Mouse (Mus musculus): ENCODE measurements around the gene Pinlyp. TPM values are rescaled to one million over a fixed set of nuclear protein-coding genes. Genes with fewer than 3 reads are reported as not detected.

The Pinlyp gene
- polyA plus RNA-seq, 1 experiment from 2014 or later: not detected

DNA sequence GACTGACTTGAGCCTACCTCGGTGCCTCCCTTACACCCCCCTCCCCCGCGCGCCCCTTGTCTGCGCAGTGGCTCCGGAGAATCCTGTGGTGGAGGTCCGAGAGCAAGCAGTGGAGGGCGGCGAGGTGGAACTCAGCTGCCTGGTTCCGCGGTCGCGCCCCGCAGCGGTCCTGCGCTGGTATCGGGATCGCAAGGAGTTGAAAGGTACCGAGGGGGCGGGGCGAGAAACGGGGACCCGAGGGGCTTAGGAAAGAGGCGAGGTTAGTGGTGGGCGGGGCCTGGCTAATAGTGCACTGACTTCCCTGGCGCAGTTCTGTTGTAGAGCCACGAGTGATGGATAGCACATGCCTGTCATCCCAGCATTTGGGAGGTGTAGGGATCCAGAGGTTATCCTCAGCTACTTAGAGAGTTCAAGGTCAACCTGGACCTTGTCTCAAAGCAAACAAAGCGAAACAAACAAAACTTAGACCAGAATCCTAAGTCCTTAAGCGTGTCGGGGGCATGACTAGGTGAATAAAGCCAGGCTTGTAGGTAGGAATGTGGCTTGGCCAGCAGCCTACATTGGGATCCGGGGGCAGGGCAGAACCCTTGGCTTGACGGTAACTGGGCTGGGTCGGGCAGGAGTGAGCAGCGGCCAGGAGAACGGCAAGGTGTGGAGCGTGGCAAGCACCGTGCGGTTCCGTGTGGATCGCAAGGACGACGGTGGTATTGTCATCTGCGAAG, 45.9 kb downstream of the Pinlyp start:
- Histone ChIP-seq H3K27me3 (peaks cover 53% of the 10 kb centered on the region), H3K9ac (peak overlapping the region; percentile 59), H3K4me1 (peaks cover 23% of the 10 kb centered on the region), H3K27ac (no peak overlapping the region), H3K9me3 (no peaks in the 10 kb centered on the region), H3K4me2 (replicated peaks) (peak overlapping the region; percentile 69), H3K36me3 (peaks cover 3% of the 10 kb centered on the region; the same call in 1 of the 2 replicates), H3K4me3 (peak overlapping the region; percentile 44)
- 11% methylated on average over 43 of the region's 43 CpGs for WGBS
- ATAC-seq (ENCODE audit: low FRiP score, low read depth): peak; percentile 62; the same call in 1 of the 2 replicates

Other genes with a start within 250 kb of the Pinlyp start
- gene Zfp61, start 244.9 kb downstream of the Pinlyp start, polyA plus RNA-seq (2015; fragmentation: Nextera tagmentation; extraction: Ambion mirVana): 54.1 and 63.5 TPM in 2 replicates
- gene Zfp94, start 229.5 kb downstream of the Pinlyp start, polyA plus RNA-seq (2015; fragmentation: Nextera tagmentation; extraction: Ambion mirVana): 15.0 and 16.0 TPM in 2 replicates
- gene Tescl, start 212.2 kb downstream of the Pinlyp start, polyA plus RNA-seq (2015; fragmentation: Nextera tagmentation; extraction: Ambion mirVana): not detected in 2 replicates
- gene Lypd5, start 196.9 kb downstream of the Pinlyp start, polyA plus RNA-seq (2015; fragmentation: Nextera tagmentation; extraction: Ambion mirVana): not detected in 2 replicates
- gene Kcnn4, start 175.9 kb downstream of the Pinlyp start, polyA plus RNA-seq (2015; fragmentation: Nextera tagmentation; extraction: Ambion mirVana): 1.4 and 2.4 TPM in 2 replicates
- 24.5 and 25.1 TPM in 2 replicates for gene Smg9, start 146.5 kb downstream of the Pinlyp start, polyA plus RNA-seq (2015; fragmentation: Nextera tagmentation; extraction: Ambion mirVana)
- gene Irgc1, start 93.8 kb downstream of the Pinlyp start, polyA plus RNA-seq (2015; fragmentation: Nextera tagmentation; extraction: Ambion mirVana): not detected in 2 replicates
- 3.3 and 3.5 TPM in 2 replicates for gene Plaur, start 83.6 kb downstream of the Pinlyp start, polyA plus RNA-seq (2015; fragmentation: Nextera tagmentation; extraction: Ambion mirVana)
- gene Cadm4, start 64.1 kb downstream of the Pinlyp start, polyA plus RNA-seq (2015; fragmentation: Nextera tagmentation; extraction: Ambion mirVana): 6.3 and 6.5 TPM in 2 replicates
- 64.2 and 68.3 TPM in 2 replicates for gene Zfp428, start 39.1 kb downstream of the Pinlyp start, polyA plus RNA-seq (2015; fragmentation: Nextera tagmentation; extraction: Ambion mirVana)
- 0.42 and 0.66 TPM in 2 replicates for gene AC161166.1, start 33.7 kb downstream of the Pinlyp start, polyA plus RNA-seq (2015; fragmentation: Nextera tagmentation; extraction: Ambion mirVana)
- 6.8 and 8.1 TPM in 2 replicates for gene Irgq, start 15.4 kb downstream of the Pinlyp start, polyA plus RNA-seq (2015; fragmentation: Nextera tagmentation; extraction: Ambion mirVana)
- gene Xrcc1, start 171 bp upstream of the Pinlyp start, polyA plus RNA-seq (2015; fragmentation: Nextera tagmentation; extraction: Ambion mirVana): 125 and 131 TPM in 2 replicates
- 28.2 TPM in 2 replicates for gene Ethe1, start 41.4 kb upstream of the Pinlyp start, polyA plus RNA-seq (2015; fragmentation: Nextera tagmentation; extraction: Ambion mirVana)
- 5.9 and 6.2 TPM in 2 replicates for gene Zfp575, start 41.5 kb upstream of the Pinlyp start, polyA plus RNA-seq (2015; fragmentation: Nextera tagmentation; extraction: Ambion mirVana)
- 0.24 and 0.34 TPM in 2 replicates for gene Phldb3, start 64.6 kb upstream of the Pinlyp start, polyA plus RNA-seq (2015; fragmentation: Nextera tagmentation; extraction: Ambion mirVana)
- 7.9 and 10.2 TPM in 2 replicates for gene Lypd3, start 90.4 kb upstream of the Pinlyp start, polyA plus RNA-seq (2015; fragmentation: Nextera tagmentation; extraction: Ambion mirVana)
- gene Tex101, start 130.6 kb upstream of the Pinlyp start, polyA plus RNA-seq (2015; fragmentation: Nextera tagmentation; extraction: Ambion mirVana): not detected in 2 replicates
- not detected in 2 replicates for gene BC049730, start 163.1 kb upstream of the Pinlyp start, polyA plus RNA-seq (2015; fragmentation: Nextera tagmentation; extraction: Ambion mirVana)
- not detected in 2 replicates for gene Gm4763, start 180.8 kb upstream of the Pinlyp start, polyA plus RNA-seq (2015; fragmentation: Nextera tagmentation; extraction: Ambion mirVana)
- gene Cd177, start 214.2 kb upstream of the Pinlyp start, polyA plus RNA-seq (2015; fragmentation: Nextera tagmentation; extraction: Ambion mirVana): not detected in 2 replicates
- gene Ceacam10, start 231.1 kb upstream of the Pinlyp start, polyA plus RNA-seq (2015; fragmentation: Nextera tagmentation; extraction: Ambion mirVana): 0.39 TPM in 1 of 2 replicates, not detected in the other

Measured in limb, embryonic 13.5 days (tissue).